Mouse (Mus musculus) lung, embryonic 14.5 days (tissue): ENCODE data around the gene Anapc16. TPM values are rescaled to one million over a fixed set of nuclear protein-coding genes. Genes with fewer than 3 reads are reported as not detected.

ENCODE experiments used
- ATAC-seq: fragments of 200-750 bp; cut with Nextera tagmentation; 2 replicates; pipeline ENCODE4 v1.8.0; 2017; ENCODE audit warnings: mild to moderate bottlenecking, moderate TSS enrichment, moderate library complexity; ENCODE audit not compliant: insufficient read depth
- DNase-seq: peaks from one replicate; pipeline ENCODE4 v3.0.0-alpha.2; 2015
- H3K27ac ChIP-seq: fragments of 300-500 bp; sonication (generic); 2 replicates; pipeline ENCODE4 v1.5.1; 2014; ENCODE audit warnings: low read depth, mild to moderate bottlenecking, moderate library complexity
- H3K27me3 ChIP-seq: fragments of 300-500 bp; sonication (generic); 2 replicates; pipeline ENCODE4 v1.6.1; 2014; ENCODE audit warnings: low read length, control low read depth; ENCODE audit not compliant: insufficient read depth
- H3K36me3 ChIP-seq: fragments of 300-500 bp; sonication (generic); 2 replicates; pipeline ENCODE4 v1.6.1; 2014; ENCODE audit warnings: control low read depth; ENCODE audit not compliant: insufficient read depth
- H3K4me1 ChIP-seq: fragments of 300-500 bp; sonication (generic); 2 replicates; pipeline ENCODE4 v1.6.1; 2014; ENCODE audit warnings: antibody characterized with exemption, control low read depth; ENCODE audit not compliant: insufficient read depth
- H3K4me2 ChIP-seq: fragments of 300-500 bp; sonication (generic); 2 replicates; pipeline ENCODE4 v1.6.1; 2014; ENCODE audit warnings: mild to moderate bottlenecking
- H3K4me3 ChIP-seq: fragments of 300-500 bp; sonication (generic); 2 replicates; pipeline ENCODE4 v1.5.1; 2014; ENCODE audit warnings: low read depth, low read length
- H3K9ac ChIP-seq: fragments of 300-500 bp; sonication (generic); 2 replicates; pipeline ENCODE4 v1.6.1; 2014
- H3K9me3 ChIP-seq: fragments of 300-500 bp; sonication (generic); 2 replicates; pipeline ENCODE4 v1.6.1; 2016; ENCODE audit warnings: low read depth, low read length, control low read depth
- CTCF ChIP-seq: IDR thresholded peaks from 2 replicates; pipeline ENCODE4 v1.5.1; 2016; ENCODE audit warnings: antibody characterized with exemption, low read depth
- WGBS: fragments of 180-500 bp; shearing (Covaris S2); extraction: QIAGEN DNeasy Blood & Tissue Kit; methylation state at CpG from one replicate; pipeline ENCODE4 v1.1.7; 2014; 5-methylcytosine and 5-hydroxymethylcytosine counted together
- polyA plus RNA-seq: library from polyadenylated mRNA; unstranded; fragments of >200 nt; fragmentation: Nextera tagmentation; extraction: Ambion mirVana; gene quantifications from 2 replicates; pipeline ENCODE4 v1.2.1, GENCODE M21; 2014

Anapc16 gene
- 108 and 109 TPM in 2 replicates for polyA plus RNA-seq

DNA sequence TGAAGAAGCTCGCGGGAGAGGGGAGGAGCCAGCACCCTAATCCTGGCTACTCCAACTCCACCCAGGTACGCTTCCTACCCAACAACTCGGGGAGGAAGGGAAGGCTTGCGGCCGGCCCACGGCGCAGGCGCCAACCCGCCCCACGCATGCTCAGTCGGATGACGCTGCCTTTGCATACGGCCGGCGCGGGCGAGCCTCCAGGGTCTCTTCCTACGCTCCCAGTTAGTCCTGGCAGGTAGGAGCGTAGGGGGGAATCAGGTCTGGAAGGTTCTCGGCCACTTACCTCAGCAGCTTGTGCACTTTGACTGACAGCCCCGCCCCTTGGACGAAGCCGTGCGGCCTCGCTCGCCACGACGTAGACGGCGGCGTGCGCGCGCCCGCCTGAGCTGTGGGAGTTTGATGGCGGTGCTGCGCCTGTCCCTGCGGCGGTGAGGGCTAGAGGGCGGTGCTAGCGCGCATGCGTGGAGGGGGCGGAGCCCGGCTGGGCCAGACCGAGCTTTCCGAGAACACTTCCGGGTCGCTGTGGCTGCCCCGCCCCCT is at the start of gene Anapc16, which contains the start of gene Ascc1:
Anapc16 (minus strand) TSS at position 463 of the 540 bp plus-strand sequence.
Ascc1 (plus strand) TSS at position 133 of the 540 bp plus-strand sequence.
- Histone ChIP-seq H3K4me1 (no peaks in the 10 kb centered on the region), H3K4me2 (peak within 1 kb of the TSS; percentile 76), H3K9ac (peak within 1 kb of the TSS; percentile 68), H3K27me3 (no peaks in the 10 kb centered on the region), H3K27ac (peak within 1 kb of the TSS; percentile 93), H3K36me3 (peaks cover 8% of the 10 kb centered on the region; the same call in 1 of the 2 replicates), H3K4me3 (peak within 1 kb of the TSS; percentile 58), H3K9me3 (no peaks in the 10 kb centered on the region)
- peak; percentile 98 for DNase-seq
- under 1% methylated on average over 51 of the region's 51 CpGs for WGBS
- TF ChIP-seq CTCF, result no peak
- ATAC-seq, result peak; percentile 98

DNA sequence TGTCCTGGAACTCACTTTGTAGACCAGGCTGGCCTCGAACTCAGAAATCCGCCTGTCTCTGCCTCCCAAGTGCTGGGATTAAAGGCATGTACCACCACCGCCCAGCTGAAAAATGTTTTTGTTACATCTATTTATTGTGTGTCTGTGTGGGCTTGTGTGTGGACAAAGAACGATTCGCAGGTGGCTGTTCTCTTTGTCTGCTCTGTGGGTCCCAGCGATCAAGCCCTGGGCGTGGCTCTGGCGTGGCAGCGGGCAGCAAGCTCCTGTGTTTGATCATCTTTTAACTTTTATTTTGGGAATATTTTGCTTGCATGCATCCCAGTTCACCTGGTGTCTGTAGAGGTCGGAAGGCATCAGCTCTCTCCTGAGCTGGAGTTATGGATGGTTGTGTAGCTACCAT is 47.6 kb upstream of the Anapc16 start:
- Histone ChIP-seq H3K27me3 (no peaks in the 10 kb centered on the region), H3K9ac (no peak overlapping the region), H3K36me3 (peaks cover 4% of the 10 kb centered on the region; the same call in 1 of the 2 replicates), H3K9me3 (no peaks in the 10 kb centered on the region), H3K4me2 (no peak overlapping the region), H3K27ac (no peak overlapping the region), H3K4me1 (no peaks in the 10 kb centered on the region), H3K4me3 (no peak overlapping the region)
- ATAC-seq, result no peak
- WGBS, result 92% methylated on average over 10 of the region's 10 CpGs
- TF ChIP-seq CTCF, result no peak
- DNase-seq, result no peak

DNA sequence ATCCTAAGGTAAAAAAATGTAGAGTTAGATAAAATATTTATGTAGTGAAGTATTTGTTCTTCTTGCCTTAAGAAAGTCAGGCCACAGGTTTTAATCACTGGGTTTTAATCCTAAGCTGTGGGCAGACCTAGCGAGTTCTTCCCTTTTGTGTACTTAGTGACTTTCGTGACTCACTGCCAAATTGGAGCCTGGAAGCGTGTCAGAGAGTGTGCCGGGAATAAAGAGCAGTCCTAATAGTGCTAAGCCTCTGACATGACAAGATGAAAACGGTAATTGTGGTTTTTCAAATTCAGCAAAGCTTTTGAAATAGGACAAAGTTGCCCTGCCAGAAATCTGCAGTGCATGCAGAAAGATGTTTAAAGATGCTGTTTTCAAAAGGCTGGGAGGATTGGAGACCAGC is 43.8 kb upstream of the Anapc16 start:
- peaks cover 4% of the 10 kb centered on the region; the same call in 1 of the 2 replicates for H3K36me3 ChIP-seq
- no peak overlapping the region for H3K4me3 ChIP-seq
- DNase-seq (peak; percentile 50), ATAC-seq (no peak)
- no peaks in the 10 kb centered on the region for H3K27me3 ChIP-seq
- TF ChIP-seq CTCF, result no peak
- 24% methylated on average over 5 of the region's 5 CpGs for WGBS
- no peak overlapping the region for H3K9ac ChIP-seq
- H3K4me2 ChIP-seq, result no peak overlapping the region
- H3K4me1 ChIP-seq, result no peaks in the 10 kb centered on the region
- no peak overlapping the region for H3K27ac ChIP-seq
- no peaks in the 10 kb centered on the region for H3K9me3 ChIP-seq

DNA sequence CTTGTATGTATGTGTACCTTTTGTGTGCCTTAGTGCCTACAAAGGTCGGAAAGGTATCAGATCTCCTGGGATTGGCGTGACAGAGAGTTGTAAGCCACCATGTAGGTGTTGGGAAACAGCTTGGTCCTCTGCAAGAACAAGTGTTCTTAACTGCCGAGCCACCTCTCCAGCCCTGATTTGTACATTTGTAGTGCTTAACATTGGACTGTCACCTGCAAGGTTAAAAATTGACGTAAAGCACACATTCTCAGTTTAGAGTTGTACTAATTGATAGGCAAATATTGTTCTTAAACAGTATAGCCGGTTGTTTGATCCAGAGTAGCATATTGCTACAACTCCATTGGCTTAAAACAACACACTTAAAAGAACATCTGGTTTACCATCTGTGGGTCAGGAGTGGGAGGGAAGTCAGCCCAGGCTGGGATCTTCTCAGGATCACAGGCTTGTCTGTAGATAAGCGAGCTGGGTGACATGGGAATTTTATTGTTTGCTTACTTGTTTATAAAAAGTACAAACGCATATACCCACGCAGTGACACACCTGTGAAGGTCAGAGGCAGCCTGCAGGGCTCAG is 39.5 kb upstream of the Anapc16 start:
- no peak for TF ChIP-seq CTCF
- ATAC-seq (no peak), DNase-seq (no peak)
- Histone ChIP-seq H3K4me2 (no peak overlapping the region), H3K27me3 (no peaks in the 10 kb centered on the region), H3K4me1 (no peaks in the 10 kb centered on the region), H3K9ac (no peak overlapping the region), H3K9me3 (no peaks in the 10 kb centered on the region), H3K36me3 (no peaks in the 10 kb centered on the region), H3K27ac (no peak overlapping the region), H3K4me3 (no peak overlapping the region)
- 50% methylated on average over 8 of the region's 8 CpGs for WGBS

DNA sequence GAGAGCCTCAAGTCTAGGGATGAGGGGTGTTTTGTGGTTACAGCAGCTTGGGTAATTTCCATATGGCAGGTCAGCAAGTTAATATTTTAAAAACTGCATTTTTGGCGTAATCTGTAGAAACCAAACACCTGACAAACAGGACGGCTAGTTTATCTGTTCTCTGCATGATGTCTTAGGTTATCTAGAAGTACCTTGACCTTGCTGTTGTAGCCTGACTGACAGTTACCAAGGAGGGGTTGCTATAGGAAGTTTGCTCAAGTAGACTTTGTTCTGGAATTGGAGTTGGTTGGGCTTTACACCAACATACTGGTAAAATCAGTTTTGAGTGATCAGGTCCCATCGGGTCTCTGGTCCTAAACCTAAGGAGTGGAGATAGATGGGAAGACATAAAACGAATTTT is 32.8 kb upstream of the Anapc16 start:
- TF ChIP-seq CTCF, result no peak
- Histone ChIP-seq H3K4me3 (no peak overlapping the region), H3K27ac (no peak overlapping the region), H3K36me3 (no peaks in the 10 kb centered on the region), H3K9me3 (no peaks in the 10 kb centered on the region), H3K4me1 (peaks cover 5% of the 10 kb centered on the region), H3K27me3 (no peaks in the 10 kb centered on the region), H3K9ac (no peak overlapping the region), H3K4me2 (no peak overlapping the region)
- ATAC-seq (no peak), DNase-seq (no peak)
- WGBS, result 42% methylated on average over 4 of the region's 4 CpGs

DNA sequence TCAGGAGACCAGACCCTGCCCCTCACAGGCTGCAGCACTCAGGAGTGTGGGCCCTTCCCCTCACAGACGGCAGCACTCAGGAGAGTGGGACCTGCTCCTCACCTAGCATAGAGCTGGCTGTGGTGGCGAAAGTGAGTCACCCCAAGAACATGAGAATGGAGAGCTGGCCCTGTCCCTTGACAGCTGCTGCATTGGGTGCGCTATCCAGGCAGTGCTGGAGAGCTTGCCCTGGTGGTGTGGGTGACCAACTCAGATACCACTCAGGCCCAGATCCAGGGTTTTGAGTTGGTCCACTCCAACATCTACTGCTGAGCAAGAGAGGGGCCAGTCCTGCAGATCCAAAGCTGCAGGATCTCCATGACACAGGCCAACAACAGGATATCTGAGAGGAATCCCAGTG is 31.7 kb upstream of the Anapc16 start:
- 71% methylated on average over 3 of the region's 3 CpGs for WGBS
- no peaks in the 10 kb centered on the region for H3K36me3 ChIP-seq
- H3K27me3 ChIP-seq, result no peaks in the 10 kb centered on the region
- no peak overlapping the region for H3K4me3 ChIP-seq
- no peak for DNase-seq
- H3K4me1 ChIP-seq, result peaks cover 5% of the 10 kb centered on the region
- no peak overlapping the region for H3K4me2 ChIP-seq
- TF ChIP-seq CTCF, result no peak
- H3K27ac ChIP-seq, result no peak overlapping the region
- H3K9ac ChIP-seq, result no peak overlapping the region
- no peaks in the 10 kb centered on the region for H3K9me3 ChIP-seq
- ATAC-seq, result no peak

DNA sequence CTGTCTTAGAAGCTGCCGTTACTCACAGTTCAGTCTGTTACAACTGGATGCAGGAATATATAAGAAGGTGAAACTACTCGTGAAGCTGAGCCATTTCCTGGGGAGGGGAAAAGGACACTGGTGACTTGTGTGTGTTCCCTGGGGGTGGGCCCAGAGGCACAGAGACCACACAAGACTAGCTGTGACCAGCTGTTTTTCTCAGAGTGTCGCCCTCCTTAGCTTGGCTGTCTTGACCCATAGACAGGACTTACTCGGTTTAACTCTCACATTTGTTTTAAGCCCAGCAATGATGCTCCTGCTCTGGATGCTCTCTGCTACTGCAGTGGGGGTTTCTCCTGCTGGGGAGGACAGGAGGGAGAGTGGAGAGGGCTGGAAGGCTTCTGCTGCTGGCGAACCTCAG is 30.1 kb upstream of the Anapc16 start:
- Histone ChIP-seq H3K4me2 (no peak overlapping the region), H3K4me3 (no peak overlapping the region), H3K36me3 (no peaks in the 10 kb centered on the region), H3K27ac (peak overlapping the region; percentile 52), H3K27me3 (no peaks in the 10 kb centered on the region), H3K4me1 (peaks cover 5% of the 10 kb centered on the region), H3K9me3 (no peaks in the 10 kb centered on the region), H3K9ac (no peak overlapping the region)
- ATAC-seq (peak; percentile 62), DNase-seq (peak; percentile 68)
- TF ChIP-seq CTCF, result no peak
- 18% methylated on average over 5 of the region's 5 CpGs for WGBS
